8 mouse cellular contexts compared by ENCODE assay signal in genomic region chr6:90450179-90450578, GRCm38 (mm10). TPM values are rescaled to one million over a fixed set of nuclear protein-coding genes. Genes with fewer than 3 reads are reported as not detected.
DNase-seq lines count a peak whose midpoint lies in the region; ATAC-seq lines count a peak whose summit lies in the region.

No protein-coding gene starts in this region.

- H3K27ac ChIP-seq in hindbrain, embryonic 11.5 days (ENCODE audit: low read depth, low read length), result no peak overlapping the region
- no peak overlapping the region for H3K27ac ChIP-seq in hindbrain, embryonic 16.5 days (ENCODE audit: low read depth, low read length)
- H3K27ac ChIP-seq in neural tube, embryonic 11.5 days (ENCODE audit: low read depth, low read length), result no peak overlapping the region

- no peaks in the 10 kb centered on the region for H3K36me3 ChIP-seq in hindbrain, embryonic 11.5 days (ENCODE audit: control insufficient read depth, insufficient read depth, low read length)
- H3K36me3 ChIP-seq in hindbrain, embryonic 16.5 days (ENCODE audit: control insufficient read depth, insufficient read depth, low read length), result no peaks in the 10 kb centered on the region
- no peaks in the 10 kb centered on the region for H3K36me3 ChIP-seq in neural tube, embryonic 11.5 days (ENCODE audit: control insufficient read depth, insufficient read depth, low read length)

- no peaks in the 10 kb centered on the region for H3K27me3 ChIP-seq in hindbrain, embryonic 11.5 days (ENCODE audit: control insufficient read depth, insufficient read depth, low read length)
- H3K27me3 ChIP-seq in hindbrain, embryonic 16.5 days (replicated peaks; ENCODE audit: control insufficient read depth, insufficient read depth, low read length), result no peaks in the 10 kb centered on the region
- no peaks in the 10 kb centered on the region for H3K27me3 ChIP-seq in neural tube, embryonic 11.5 days (ENCODE audit: control insufficient read depth, insufficient read depth, low read length)

- no peak overlapping the region for H3K4me3 ChIP-seq in hindbrain, embryonic 11.5 days (ENCODE audit: low read depth, low read length)
- H3K4me3 ChIP-seq in hindbrain, embryonic 16.5 days (ENCODE audit: low read length), result no peak overlapping the region
- H3K4me3 ChIP-seq in neural tube, embryonic 11.5 days (ENCODE audit: low read depth, low read length), result no peak overlapping the region

- peak; percentile 77 for DNase-seq in hindbrain, embryonic 11.5 days (ENCODE audit: low spot score)
- peak; percentile 91 for DNase-seq in adrenal gland, postnatal 10 days
- DNase-seq in embryo, embryonic 11.5 days (ENCODE audit: low read depth, low spot score), result peak; percentile 57
- DNase-seq in heart, postnatal 10 days, result peak; percentile 92 to 96
- DNase-seq in layer of hippocampus, postnatal 36 days, result peak; percentile 74 to 77
- peak; percentile 70 for DNase-seq in neural tube, embryonic 11.5 days (ENCODE audit: low spot score)
- DNase-seq in urinary bladder, adult 2 months (ENCODE audit: low spot score), result peak; percentile 64

- 32% methylated on average over 7 of the region's 7 CpGs for WGBS in hindbrain, embryonic 11.5 days
- WGBS in hindbrain, embryonic 16.5 days, result 33% methylated on average over 7 of the region's 7 CpGs
- WGBS in neural tube, embryonic 11.5 days, result 38% methylated on average over 7 of the region's 7 CpGs

- no peaks in the 10 kb centered on the region for H3K9me3 ChIP-seq in hindbrain, embryonic 11.5 days (ENCODE audit: control insufficient read depth, low read length)
- H3K9me3 ChIP-seq in hindbrain, embryonic 16.5 days (ENCODE audit: control insufficient read depth, low read length), result no peaks in the 10 kb centered on the region
- no peaks in the 10 kb centered on the region for H3K9me3 ChIP-seq in neural tube, embryonic 11.5 days (ENCODE audit: control insufficient read depth, low read length)

- no peak for ATAC-seq in hindbrain, embryonic 11.5 days (ENCODE audit: low FRiP score)
- ATAC-seq in hindbrain, embryonic 16.5 days, result no peak
- ATAC-seq in neural tube, embryonic 11.5 days (ENCODE audit: insufficient read depth, low FRiP score, low TSS enrichment), result no peak

- no peaks in the 10 kb centered on the region for H3K4me1 ChIP-seq in hindbrain, embryonic 11.5 days (replicated peaks; ENCODE audit: control insufficient read depth, insufficient read depth, low read length)
- H3K4me1 ChIP-seq in hindbrain, embryonic 16.5 days (ENCODE audit: control insufficient read depth, insufficient read depth, low read depth, low read length), result peaks cover 4% of the 10 kb centered on the region; the same call in 1 of the 2 replicates
- no peaks in the 10 kb centered on the region for H3K4me1 ChIP-seq in neural tube, embryonic 11.5 days (ENCODE audit: control insufficient read depth, insufficient read depth, low read length)

- no peak overlapping the region for H3K4me2 ChIP-seq in hindbrain, embryonic 11.5 days (replicated peaks; ENCODE audit: low read depth, low read length)
- H3K4me2 ChIP-seq in hindbrain, embryonic 16.5 days (ENCODE audit: low read length), result no peak overlapping the region
- H3K4me2 ChIP-seq in neural tube, embryonic 11.5 days (ENCODE audit: low read depth), result no peak overlapping the region

- no peak overlapping the region for H3K9ac ChIP-seq in hindbrain, embryonic 11.5 days (ENCODE audit: low read depth, low read length)
- no peak overlapping the region for H3K9ac ChIP-seq in hindbrain, embryonic 16.5 days (ENCODE audit: low read depth, low read length)
- no peak overlapping the region for H3K9ac ChIP-seq in neural tube, embryonic 11.5 days (ENCODE audit: low read length)

- intact Hi-C loops in heart, postnatal 10 days (cut with DNase I), result loop anchor here (1.0 to 5.0 kb wide), 3 partner anchors 65 to 127 kb away; no protein-coding TSS in a partner anchor

RNA-seq across cellular contexts. Expression of gene Klf15, which starts 12.2 kb away (rescaled TPM):
- polyA plus RNA-seq in hindbrain, embryonic 11.5 days (2014; fragmentation: Nextera tagmentation; extraction: Ambion mirVana), result 1.9 and 3.6 TPM in 2 replicates
- 20.9 and 25.1 TPM in 2 replicates for polyA plus RNA-seq in hindbrain, embryonic 16.5 days (2015; fragmentation: Nextera tagmentation; extraction: Ambion mirVana)
- total RNA-seq in adrenal gland, postnatal 10 days (2021), result 10 to 100 TPM; 14.8 to 42.1 TPM
- total RNA-seq in heart, postnatal 10 days (2021), result 10 to 100 TPM; 15.6 to 38.7 TPM
- 10 to 100 TPM; 26.2 to 41.7 TPM for total RNA-seq in layer of hippocampus, postnatal 36 days (2021)
- polyA plus RNA-seq in neural tube, embryonic 11.5 days (2014; fragmentation: Nextera tagmentation; extraction: Ambion mirVana), result 3.1 and 3.2 TPM in 2 replicates
- polyA plus RNA-seq in urinary bladder, adult 2 months (2012; rRNA removed), result 15.5 and 18.5 TPM in 2 replicates

RNA-seq across cellular contexts. Expression of gene Cfap100, which starts 21.6 kb away (rescaled TPM):
- 1.2 and 1.5 TPM in 2 replicates for polyA plus RNA-seq in hindbrain, embryonic 11.5 days (2014; fragmentation: Nextera tagmentation; extraction: Ambion mirVana)
- 7.5 and 10.3 TPM in 2 replicates for polyA plus RNA-seq in hindbrain, embryonic 16.5 days (2015; fragmentation: Nextera tagmentation; extraction: Ambion mirVana)
- under 1 TPM; 0.58 to 0.90 TPM for total RNA-seq in adrenal gland, postnatal 10 days (2021)
- under 1 TPM in 1 of 2 experiments, not detected in 1; 0.41 TPM for total RNA-seq in heart, postnatal 10 days (2021)
- 10 to 100 TPM; 10.7 to 16.8 TPM for total RNA-seq in layer of hippocampus, postnatal 36 days (2021)
- 0.96 and 1.2 TPM in 2 replicates for polyA plus RNA-seq in neural tube, embryonic 11.5 days (2014; fragmentation: Nextera tagmentation; extraction: Ambion mirVana)
- polyA plus RNA-seq in urinary bladder, adult 2 months (2012; rRNA removed), result 1.3 and 2.2 TPM in 2 replicates

RNA-seq across cellular contexts. Expression of gene Aldh1l1, which starts 36.0 kb away (rescaled TPM):
- polyA plus RNA-seq in hindbrain, embryonic 11.5 days (2014; fragmentation: Nextera tagmentation; extraction: Ambion mirVana), result 2.2 TPM in 2 replicates
- polyA plus RNA-seq in hindbrain, embryonic 16.5 days (2015; fragmentation: Nextera tagmentation; extraction: Ambion mirVana), result 89.0 and 101 TPM in 2 replicates
- total RNA-seq in adrenal gland, postnatal 10 days (2021), result 10 to 100 TPM; 51.9 to 95.0 TPM
- 1 to 10 TPM; 1.0 to 2.2 TPM for total RNA-seq in heart, postnatal 10 days (2021)
- 10 to 100 TPM; 40.9 to 41.3 TPM for total RNA-seq in layer of hippocampus, postnatal 36 days (2021)
- 0.97 and 2.7 TPM in 2 replicates for polyA plus RNA-seq in neural tube, embryonic 11.5 days (2014; fragmentation: Nextera tagmentation; extraction: Ambion mirVana)
- 6.2 and 7.2 TPM in 2 replicates for polyA plus RNA-seq in urinary bladder, adult 2 months (2012; rRNA removed)

Comparison
In these comparisons a context has a peak if more than half of its experiments do, and no peak if none do; other contexts are left out.
1. RNA of gene Aldh1l1, which starts 36.0 kb away (polyA plus RNA-seq): 89.0 to 101 TPM in hindbrain, embryonic 16.5 days; 6.2 to 7.2 TPM in urinary bladder, adult 2 months, 2.2 TPM in hindbrain, embryonic 11.5 days and 0.97 to 2.7 TPM in neural tube, embryonic 11.5 days; every median in the first group is over 10 times any median in the second.
2. Peak in every context shown above with its lines, with median percentiles within 50 percentile points of each other: DNase-seq.